Mouse (Mus musculus) liver, postnatal 0 days (tissue): ENCODE data around the gene Olfr1500.

ENCODE experiments used
- CTCF ChIP-seq: sonication (generic); IDR thresholded peaks from 2 replicates; pipeline ENCODE4 v1.5.1; 2016; ENCODE audit warnings: antibody characterized with exemption, low read depth
- EP300 ChIP-seq: IDR thresholded peaks from 2 replicates; pipeline ENCODE4 v1.6.1; 2016; ENCODE audit warnings: antibody characterized with exemption, low read depth, mild to moderate bottlenecking

DNA sequence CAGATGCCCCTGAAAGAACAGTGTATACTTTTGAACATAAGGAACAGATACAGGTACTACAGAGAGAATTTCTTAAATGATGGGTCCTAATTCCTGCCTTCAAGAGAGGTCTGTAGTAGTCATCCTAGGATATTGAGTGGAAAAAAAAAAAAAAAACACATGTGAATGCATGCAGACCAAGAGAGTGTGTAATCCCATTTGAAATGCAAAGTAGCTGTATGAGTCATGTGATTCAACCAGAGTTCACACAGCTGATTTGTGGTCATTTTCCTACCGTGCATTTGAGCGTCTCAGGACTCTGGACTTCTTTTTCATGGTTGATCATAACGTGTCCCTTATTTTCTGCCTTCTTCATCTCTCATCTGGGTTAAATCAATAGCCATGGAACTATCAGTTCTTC is 1.8 kb downstream of the Olfr1500 start:
- TF ChIP-seq EP300 = no peak
- no peak for TF ChIP-seq CTCF
